Mouse (Mus musculus): ENCODE data around the gene Aoah. TPM values are rescaled to one million over a fixed set of nuclear protein-coding genes. Genes with fewer than 3 reads are reported as not detected.

Aoah gene
- polyA plus RNA-seq, 1 experiment from 2014 or later = 0.68 TPM

DNA sequence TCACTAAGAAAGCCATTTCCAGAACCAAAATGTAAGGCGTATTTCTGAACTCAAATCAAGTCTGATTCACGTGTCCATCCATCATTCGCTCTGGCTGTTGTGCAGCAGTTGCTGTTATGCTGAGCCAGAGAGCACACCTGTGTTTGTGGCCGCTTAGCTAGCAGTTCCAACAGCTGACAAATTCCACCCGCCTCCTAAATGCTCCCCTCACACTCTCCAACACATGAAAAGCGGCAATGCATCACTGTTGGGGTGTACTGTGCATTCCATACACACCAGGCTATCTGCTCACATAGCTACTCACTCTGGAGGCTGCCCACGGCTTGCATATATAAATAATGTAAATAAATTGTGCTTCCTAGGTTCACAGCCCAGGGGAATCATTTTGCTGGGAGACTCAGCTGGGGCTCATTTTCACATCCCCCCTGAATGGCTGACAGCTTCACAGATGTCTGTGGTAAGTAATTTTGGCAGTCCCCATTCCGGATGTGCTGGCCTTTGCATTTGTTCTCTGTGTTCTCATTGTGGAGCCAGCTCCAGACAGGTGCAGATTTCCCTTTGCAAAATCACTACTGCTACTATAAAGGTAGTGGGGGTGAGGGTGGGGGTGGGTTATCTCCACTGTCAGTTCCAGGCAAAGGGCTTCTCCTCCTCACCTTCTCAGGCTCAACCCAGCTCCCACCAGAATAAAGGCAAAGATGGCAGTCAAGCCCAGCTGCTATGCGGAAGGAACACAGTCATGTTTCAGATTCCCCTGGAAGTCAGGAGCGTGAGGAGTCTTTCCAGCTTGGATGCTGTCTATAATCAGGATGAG, 123.0 kb downstream of the Aoah start:
- Histone ChIP-seq H3K9ac (no peak overlapping the region), H3K4me1 (no peaks in the 10 kb centered on the region), H3K27me3 (replicated peaks) (no peaks in the 10 kb centered on the region), H3K36me3 (no peaks in the 10 kb centered on the region), H3K9me3 (no peaks in the 10 kb centered on the region), H3K27ac (replicated peaks) (no peak overlapping the region), H3K4me2 (no peak overlapping the region), H3K4me3 (no peak overlapping the region)
- WGBS = 63% methylated on average over 10 of the region's 10 CpGs
- no peak for ATAC-seq (ENCODE audit: extremely low read depth, insufficient number of reproducible peaks, low FRiP score, low TSS enrichment)

DNA sequence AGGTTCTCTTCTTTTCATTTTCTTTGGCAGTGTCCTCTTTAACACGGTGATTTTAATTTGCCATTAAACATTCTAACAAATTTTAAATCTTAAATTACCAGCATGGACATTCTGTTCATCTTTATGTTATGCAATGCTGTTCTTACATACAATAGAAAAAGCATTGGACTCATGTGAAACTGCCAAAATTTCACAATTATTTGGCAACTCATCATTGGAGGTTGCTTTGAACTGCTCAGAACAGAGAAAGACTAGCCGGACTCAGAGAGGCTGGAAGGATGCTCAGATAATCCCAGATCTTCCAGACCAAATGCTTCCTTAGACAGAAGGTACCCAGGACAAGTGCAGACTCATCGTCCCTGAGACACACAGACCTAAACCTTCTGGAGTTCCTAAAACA, 126.5 kb downstream of the Aoah start:
- Histone ChIP-seq H3K9me3 (no peaks in the 10 kb centered on the region), H3K4me2 (no peak overlapping the region), H3K4me3 (no peak overlapping the region), H3K27ac (replicated peaks) (no peak overlapping the region), H3K27me3 (replicated peaks) (no peaks in the 10 kb centered on the region), H3K9ac (no peak overlapping the region), H3K4me1 (no peaks in the 10 kb centered on the region), H3K36me3 (no peaks in the 10 kb centered on the region)
- no peak for ATAC-seq (ENCODE audit: extremely low read depth, insufficient number of reproducible peaks, low FRiP score, low TSS enrichment)
- 79% methylated on average over 3 of the region's 3 CpGs for WGBS

- H3K4me3 ChIP-seq = no peak overlapping the region
- no peaks in the 10 kb centered on the region for H3K27me3 ChIP-seq (replicated peaks)
- H3K4me2 ChIP-seq = no peak overlapping the region
These were observed 142.1 kb downstream of the Aoah start for GRCm38 (mm10) chr13:20936016-20936415.

DNA sequence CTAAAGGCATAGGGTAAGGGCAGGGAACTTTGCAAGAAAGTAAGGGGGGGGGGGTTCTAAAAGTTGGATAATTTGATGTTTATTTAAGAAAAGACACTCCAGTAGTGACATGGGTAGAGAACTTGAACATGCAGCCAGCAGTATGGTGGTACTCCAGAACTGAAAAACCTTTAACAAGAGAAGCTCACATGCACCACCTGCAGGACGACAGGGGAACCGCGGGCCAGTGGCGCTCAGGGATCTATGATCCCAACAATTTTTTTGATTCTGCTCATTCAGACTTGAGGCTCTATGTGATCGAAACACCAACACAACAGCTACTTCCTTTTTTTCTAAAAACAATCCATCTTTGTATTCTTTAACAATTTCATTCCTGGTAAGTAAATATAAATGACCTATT, 143.5 kb downstream of the Aoah start:
- ATAC-seq (ENCODE audit: extremely low read depth, insufficient number of reproducible peaks, low FRiP score, low TSS enrichment) = no peak
- 18% methylated on average over 5 of the region's 5 CpGs for WGBS
- H3K27me3 ChIP-seq (replicated peaks) = no peaks in the 10 kb centered on the region
- H3K4me3 ChIP-seq = no peak overlapping the region
- H3K4me2 ChIP-seq = no peak overlapping the region
- H3K4me1 ChIP-seq = no peaks in the 10 kb centered on the region
- no peaks in the 10 kb centered on the region for H3K9me3 ChIP-seq
- no peaks in the 10 kb centered on the region for H3K36me3 ChIP-seq
- no peak overlapping the region for H3K9ac ChIP-seq
- H3K27ac ChIP-seq (replicated peaks) = no peak overlapping the region

More at GRCm38 (mm10) chr13:20936016-20936415, 142.1 kb downstream of the Aoah start:
- Histone ChIP-seq H3K4me1 (no peaks in the 10 kb centered on the region), H3K36me3 (no peaks in the 10 kb centered on the region), H3K9ac (no peak overlapping the region), H3K9me3 (no peaks in the 10 kb centered on the region), H3K27ac (replicated peaks) (no peak overlapping the region)
- no peak for ATAC-seq (ENCODE audit: extremely low read depth, insufficient number of reproducible peaks, low FRiP score, low TSS enrichment)

DNA sequence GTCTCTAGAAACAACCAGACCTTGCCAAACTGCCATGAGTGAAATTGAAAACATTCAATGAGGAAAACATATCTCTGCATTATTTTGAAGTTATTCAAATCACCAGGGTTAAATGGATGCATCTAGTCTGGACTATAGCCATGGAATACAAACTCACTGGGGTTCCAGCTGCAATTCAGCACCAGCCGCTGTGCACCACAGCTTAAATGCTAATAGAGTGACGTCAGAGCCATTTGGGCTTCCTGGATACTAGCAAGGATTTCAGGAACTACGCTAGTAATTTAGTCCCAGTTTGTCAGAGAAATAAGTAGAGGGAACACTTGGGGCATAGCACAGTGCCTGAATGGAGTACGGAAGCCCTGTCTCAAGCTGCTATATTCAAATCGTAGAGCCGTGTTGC, 145.2 kb downstream of the Aoah start:
- no peaks in the 10 kb centered on the region for H3K27me3 ChIP-seq (replicated peaks)
- no peak overlapping the region for H3K4me3 ChIP-seq
- no peaks in the 10 kb centered on the region for H3K36me3 ChIP-seq
- H3K4me1 ChIP-seq = no peaks in the 10 kb centered on the region
- WGBS = 59% methylated on average over 6 of the region's 6 CpGs
- no peaks in the 10 kb centered on the region for H3K9me3 ChIP-seq
- no peak overlapping the region for H3K27ac ChIP-seq (replicated peaks)
- H3K9ac ChIP-seq = no peak overlapping the region
- H3K4me2 ChIP-seq = no peak overlapping the region
- no peak for ATAC-seq (ENCODE audit: extremely low read depth, insufficient number of reproducible peaks, low FRiP score, low TSS enrichment)

- Histone ChIP-seq H3K36me3 (no peaks in the 10 kb centered on the region), H3K9ac (no peak overlapping the region), H3K9me3 (no peaks in the 10 kb centered on the region), H3K4me2 (no peak overlapping the region), H3K27me3 (replicated peaks) (no peaks in the 10 kb centered on the region), H3K4me1 (no peaks in the 10 kb centered on the region), H3K27ac (replicated peaks) (no peak overlapping the region), H3K4me3 (no peak overlapping the region)
- WGBS = 44% methylated on average over 6 of the region's 6 CpGs
- no peak for ATAC-seq (ENCODE audit: extremely low read depth, insufficient number of reproducible peaks, low FRiP score, low TSS enrichment)
These were observed 146.5 kb downstream of the Aoah start for GRCm38 (mm10) chr13:20940389-20940788.

DNA sequence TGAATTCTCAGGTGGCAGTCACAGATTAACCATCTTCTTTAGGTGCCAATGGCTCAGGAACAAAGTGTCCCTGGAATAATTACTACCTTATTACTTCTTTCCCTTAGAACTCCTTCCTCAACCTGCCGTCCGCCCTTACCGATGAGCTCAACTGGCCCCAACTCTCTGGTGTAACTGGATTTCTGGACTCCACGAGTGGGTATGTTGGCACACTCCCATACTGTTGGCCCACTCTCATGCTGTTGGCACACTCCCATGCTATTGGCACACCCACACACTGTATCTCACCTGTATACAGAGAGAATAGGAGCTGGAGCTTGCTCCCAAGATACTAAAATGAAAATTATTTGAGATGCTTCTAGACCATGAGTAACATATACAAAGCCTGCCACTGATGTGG, 147.8 kb downstream of the Aoah start:
- 87% methylated on average over 4 of the region's 4 CpGs for WGBS
- Histone ChIP-seq H3K9me3 (no peaks in the 10 kb centered on the region), H3K4me2 (no peak overlapping the region), H3K9ac (no peak overlapping the region), H3K36me3 (no peaks in the 10 kb centered on the region), H3K4me3 (no peak overlapping the region), H3K27ac (replicated peaks) (no peak overlapping the region), H3K4me1 (no peaks in the 10 kb centered on the region), H3K27me3 (replicated peaks) (no peaks in the 10 kb centered on the region)
- ATAC-seq (ENCODE audit: extremely low read depth, insufficient number of reproducible peaks, low FRiP score, low TSS enrichment) = no peak

DNA sequence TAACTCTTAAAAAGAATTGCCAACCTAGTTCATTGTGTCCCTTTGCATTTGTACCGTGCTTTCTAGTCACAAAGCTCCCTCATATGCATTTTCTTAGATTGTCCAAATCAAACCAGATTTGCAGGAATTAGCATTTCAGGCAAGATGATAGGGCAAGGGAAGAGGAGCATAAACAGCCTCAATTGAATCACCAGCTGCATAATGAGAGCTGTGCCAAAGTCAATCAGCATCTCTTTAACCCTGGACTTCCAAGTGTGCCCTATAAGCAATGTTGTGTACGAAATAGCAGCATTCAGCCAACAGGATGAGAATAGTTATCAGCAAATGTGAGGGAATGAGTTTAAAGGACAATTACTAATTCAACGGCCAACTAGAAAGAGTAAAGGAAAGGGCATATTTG, 169.2 kb downstream of the Aoah start:
- H3K36me3 ChIP-seq = no peaks in the 10 kb centered on the region
- no peak overlapping the region for H3K27ac ChIP-seq (replicated peaks)
- no peaks in the 10 kb centered on the region for H3K27me3 ChIP-seq (replicated peaks)
- H3K9ac ChIP-seq = no peak overlapping the region
- H3K4me1 ChIP-seq = no peaks in the 10 kb centered on the region
- 72% methylated on average over 3 of the region's 3 CpGs for WGBS
- no peak for ATAC-seq (ENCODE audit: extremely low read depth, insufficient number of reproducible peaks, low FRiP score, low TSS enrichment)
- H3K4me2 ChIP-seq = no peak overlapping the region
- no peak overlapping the region for H3K4me3 ChIP-seq
- H3K9me3 ChIP-seq = no peaks in the 10 kb centered on the region

DNA sequence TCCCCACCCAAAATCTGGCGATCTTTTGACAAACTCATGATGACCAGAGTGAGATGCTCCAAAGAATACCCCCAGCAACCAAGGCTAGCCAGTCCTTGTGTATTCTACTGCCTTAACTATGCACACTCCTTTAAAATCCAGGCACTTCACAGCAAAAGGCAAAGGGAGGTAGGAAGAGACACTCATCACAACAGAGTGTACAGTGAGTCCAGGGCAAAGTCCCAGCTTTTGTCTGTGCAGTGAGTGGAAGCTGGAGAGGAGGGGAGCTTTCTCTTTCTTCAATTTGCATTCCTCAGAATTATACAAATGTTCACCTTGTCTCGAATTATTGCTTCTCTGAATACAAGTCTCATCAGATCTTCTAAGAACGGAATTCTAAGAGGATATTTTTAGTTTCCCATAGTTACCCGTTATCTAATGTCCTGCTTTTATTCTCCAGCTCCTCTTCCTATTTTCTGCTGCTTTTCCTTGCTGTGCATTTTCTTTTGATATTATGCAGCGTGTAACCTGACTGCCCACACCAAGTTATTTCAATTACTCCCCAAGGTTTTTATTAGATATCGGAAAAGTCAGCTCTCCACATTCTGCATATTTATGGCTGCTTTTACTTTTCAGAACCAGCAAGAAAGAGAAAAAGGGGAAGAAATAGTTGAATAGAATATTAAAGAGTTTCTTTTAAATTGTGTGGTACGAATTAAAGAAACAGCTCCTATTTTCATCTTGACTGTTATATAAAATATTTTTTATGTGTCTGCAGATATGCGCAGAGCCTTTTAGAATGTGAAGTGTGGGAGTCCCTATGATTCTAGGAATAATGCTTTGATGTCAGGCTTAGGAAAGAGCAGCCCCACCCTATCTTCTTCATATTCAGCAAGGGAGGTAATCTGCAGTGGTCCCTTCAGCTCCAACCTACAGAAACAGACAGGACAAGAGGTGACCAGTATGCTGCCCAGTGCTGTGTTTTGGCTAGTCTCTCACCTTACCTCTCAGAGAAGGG, 187.6 kb downstream of the Aoah start:
- Histone ChIP-seq H3K4me2 (no peak overlapping the region), H3K4me1 (no peaks in the 10 kb centered on the region), H3K27me3 (replicated peaks) (no peaks in the 10 kb centered on the region), H3K9me3 (no peaks in the 10 kb centered on the region), H3K36me3 (no peaks in the 10 kb centered on the region), H3K27ac (replicated peaks) (no peak overlapping the region), H3K9ac (no peak overlapping the region), H3K4me3 (no peak overlapping the region)
- ATAC-seq (ENCODE audit: extremely low read depth, insufficient number of reproducible peaks, low FRiP score, low TSS enrichment) = no peak
- 69% methylated on average over 8 of the region's 8 CpGs for WGBS

- Histone ChIP-seq H3K27ac (replicated peaks) (no peak overlapping the region), H3K9ac (no peak overlapping the region), H3K4me1 (no peaks in the 10 kb centered on the region), H3K27me3 (replicated peaks) (no peaks in the 10 kb centered on the region), H3K36me3 (no peaks in the 10 kb centered on the region), H3K4me3 (no peak overlapping the region), H3K9me3 (no peaks in the 10 kb centered on the region), H3K4me2 (no peak overlapping the region)
- ATAC-seq (ENCODE audit: extremely low read depth, insufficient number of reproducible peaks, low FRiP score, low TSS enrichment) = no peak
These were observed 191.6 kb downstream of the Aoah start for GRCm38 (mm10) chr13:20985510-20985909.

GRCm38 (mm10) chr13:20985961-20986360, 192.0 kb downstream of the Aoah start:
- no peaks in the 10 kb centered on the region for H3K27me3 ChIP-seq (replicated peaks)
- no peaks in the 10 kb centered on the region for H3K36me3 ChIP-seq
- H3K9ac ChIP-seq = no peak overlapping the region
- H3K4me3 ChIP-seq = no peak overlapping the region
- H3K9me3 ChIP-seq = no peaks in the 10 kb centered on the region
- no peaks in the 10 kb centered on the region for H3K4me1 ChIP-seq
- H3K27ac ChIP-seq (replicated peaks) = no peak overlapping the region
- no peak for ATAC-seq (ENCODE audit: extremely low read depth, insufficient number of reproducible peaks, low FRiP score, low TSS enrichment)
- H3K4me2 ChIP-seq = no peak overlapping the region
